Mouse (Mus musculus) midbrain, embryonic 16.5 days (tissue): Measurements from ENCODE around the gene Rrnad1. TPM values are rescaled to one million over a fixed set of nuclear protein-coding genes. Genes with fewer than 3 reads are reported as not detected.
"Not testable (repeated sequence)": the region's sequence is repeated elsewhere in the genome, so short reads cannot be mapped to it uniquely, and the experiment has no call there.

ENCODE experiments used
- ATAC-seq: fragments of 200-750 bp; cut with Nextera tagmentation; 2 replicates; pipeline ENCODE4 v1.8.0; 2017; ENCODE audit warnings: moderate TSS enrichment
- H3K27ac ChIP-seq: fragments of 300-500 bp; sonication (generic); 2 replicates; pipeline ENCODE4 v1.5.1; 2014; ENCODE audit warnings: mild to moderate bottlenecking, low read length, mixed read lengths
- H3K27me3 ChIP-seq: fragments of 300-500 bp; sonication (generic); 2 replicates; pipeline ENCODE4 v1.6.1; 2014; ENCODE audit warnings: low read depth, low read length, mixed read lengths; ENCODE audit not compliant: control insufficient read depth, insufficient read depth
- H3K36me3 ChIP-seq: fragments of 300-500 bp; sonication (generic); 2 replicates; pipeline ENCODE4 v1.6.1; 2014; ENCODE audit warnings: mild to moderate bottlenecking, low read length, moderate library complexity, mixed read lengths; ENCODE audit not compliant: control insufficient read depth, insufficient read depth
- H3K4me1 ChIP-seq: fragments of 300-500 bp; sonication (generic); 2 replicates; pipeline ENCODE4 v1.6.1; 2014; ENCODE audit warnings: mild to moderate bottlenecking, low read length, mixed read lengths; ENCODE audit not compliant: control insufficient read depth, insufficient read depth
- H3K4me2 ChIP-seq: fragments of 300-500 bp; sonication (generic); 2 replicates; pipeline ENCODE4 v1.6.1; 2014; ENCODE audit warnings: mild to moderate bottlenecking, low read length, mixed read lengths
- H3K4me3 ChIP-seq: fragments of 300-500 bp; sonication (generic); 2 replicates; pipeline ENCODE4 v1.5.1; 2014; ENCODE audit warnings: low read depth, mild to moderate bottlenecking, low read length, moderate library complexity, mixed read lengths
- H3K9ac ChIP-seq: fragments of 300-500 bp; sonication (generic); 2 replicates; pipeline ENCODE4 v1.6.1; 2014; ENCODE audit warnings: low read depth, low read length, mixed read lengths
- H3K9me3 ChIP-seq: fragments of 300-500 bp; sonication (generic); replicated peaks from 2 replicates; pipeline ENCODE4 v1.6.1; 2014; ENCODE audit warnings: mild to moderate bottlenecking, low read length, mixed read lengths; ENCODE audit not compliant: control insufficient read depth, poor library complexity, severe bottlenecking
- WGBS: fragments of 180-500 bp; shearing (Covaris S2); extraction: QIAGEN DNeasy Blood & Tissue Kit; methylation state at CpG from one replicate; pipeline ENCODE4 v1.1.7; 2014; 5-methylcytosine and 5-hydroxymethylcytosine counted together
- polyA plus RNA-seq: library from polyadenylated mRNA; unstranded; fragments of >200 nt; fragmentation: Nextera tagmentation; extraction: Ambion mirVana; gene quantifications from 2 replicates; pipeline ENCODE4 v1.2.1, GENCODE M21; 2015

Gene Rrnad1
- polyA plus RNA-seq, 1 experiment from 2014 or later = 23.2 TPM

DNA sequence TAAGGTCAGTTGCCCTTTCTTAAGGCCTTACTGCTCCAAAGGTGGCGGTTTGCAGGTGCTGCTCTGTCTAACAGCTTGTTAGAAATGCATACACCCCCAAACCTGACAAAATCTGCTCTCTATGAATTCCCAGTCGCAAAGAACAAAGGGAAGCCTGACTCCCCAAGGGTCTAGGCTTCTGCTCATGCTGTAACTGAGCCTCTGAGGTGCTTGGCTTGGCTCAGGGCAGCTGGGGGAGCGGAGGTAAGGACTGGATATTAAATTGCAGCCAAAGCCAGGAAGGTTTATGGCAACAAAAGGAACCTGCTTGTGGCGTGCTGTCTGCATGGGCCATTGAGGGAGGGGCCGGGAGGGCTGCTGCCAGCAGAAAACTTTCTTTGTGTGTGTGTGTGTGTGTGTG lies 26.7 kb downstream of the Rrnad1 start:
- peaks cover 13% of the 10 kb centered on the region for H3K4me1 ChIP-seq
- no peak for ATAC-seq
- 56% methylated on average over 5 of the region's 5 CpGs for WGBS
- no peak overlapping the region for H3K4me3 ChIP-seq
- no peak overlapping the region for H3K27ac ChIP-seq
- no peaks in the 10 kb centered on the region for H3K36me3 ChIP-seq
- no peak overlapping the region for H3K9ac ChIP-seq
- H3K9me3 ChIP-seq = no peaks in the 10 kb centered on the region
- no peak overlapping the region for H3K4me2 ChIP-seq
- H3K27me3 ChIP-seq = no peaks in the 10 kb centered on the region

- not testable (repeated sequence) for H3K4me2 ChIP-seq, H3K36me3 ChIP-seq, H3K9ac ChIP-seq, H3K27me3 ChIP-seq, H3K27ac ChIP-seq, H3K4me3 ChIP-seq, H3K4me1 ChIP-seq, H3K9me3 ChIP-seq, ATAC-seq
- WGBS = 92% methylated on average over 5 of the region's 6 CpGs
Measured at GRCm38 (mm10) chr3:87901959-87902358, 28.6 kb downstream of the Rrnad1 start.

DNA sequence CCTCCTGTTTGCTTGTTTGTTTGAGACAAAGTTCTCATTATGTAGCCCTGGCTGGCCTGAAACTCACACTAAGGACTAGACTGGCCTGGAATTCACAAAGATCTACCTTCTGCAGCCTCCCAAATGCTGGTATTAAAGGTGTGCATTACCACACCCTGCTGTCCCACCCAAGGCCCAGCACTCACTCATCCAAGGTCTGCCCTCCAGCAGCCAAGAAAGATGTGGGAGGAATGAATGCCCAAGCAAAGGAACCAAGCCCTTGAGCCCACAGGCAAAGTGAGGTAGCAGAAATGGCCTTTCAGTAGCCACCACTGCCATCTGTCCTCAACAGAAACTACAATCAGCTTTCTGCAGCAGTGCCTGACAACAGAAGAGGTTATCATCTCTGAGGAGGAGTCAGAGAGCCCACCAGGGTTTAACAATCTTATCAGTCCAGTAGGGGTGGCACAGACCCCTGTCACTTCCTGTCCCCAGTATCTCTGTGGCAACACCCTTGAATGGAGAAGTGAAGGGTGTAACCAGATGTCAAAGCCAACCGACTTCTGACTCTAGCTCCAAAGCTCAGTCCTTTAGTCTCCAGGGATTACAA lies 29.4 kb downstream of the Rrnad1 start:
- Histone ChIP-seq H3K36me3 (no peaks in the 10 kb centered on the region), H3K4me1 (no peaks in the 10 kb centered on the region), H3K27ac (no peak overlapping the region), H3K9ac (no peak overlapping the region), H3K27me3 (no peaks in the 10 kb centered on the region), H3K9me3 (no peaks in the 10 kb centered on the region), H3K4me2 (no peak overlapping the region), H3K4me3 (no peak overlapping the region)
- 59% methylated on average over 1 of the region's 1 CpGs for WGBS
- no peak for ATAC-seq

- WGBS = 87% methylated on average over 3 of the region's 3 CpGs
Measured at GRCm38 (mm10) chr3:87899776-87900175, 30.7 kb downstream of the Rrnad1 start.

GRCm38 (mm10) chr3:87899266-87899665 lies 31.3 kb downstream of the Rrnad1 start:
- Histone ChIP-seq H3K36me3 (no peaks in the 10 kb centered on the region), H3K4me1 (no peaks in the 10 kb centered on the region), H3K9me3 (no peaks in the 10 kb centered on the region), H3K27ac (no peak overlapping the region), H3K27me3 (no peaks in the 10 kb centered on the region), H3K9ac (no peak overlapping the region), H3K4me3 (no peak overlapping the region), H3K4me2 (no peak overlapping the region)
- ATAC-seq = no peak
- 74% methylated on average over 3 of the region's 3 CpGs for WGBS

More at GRCm38 (mm10) chr3:87899776-87900175, 30.7 kb downstream of the Rrnad1 start:
- Histone ChIP-seq H3K9me3 (no peaks in the 10 kb centered on the region), H3K4me3 (no peak overlapping the region), H3K9ac (no peak overlapping the region), H3K27me3 (no peaks in the 10 kb centered on the region), H3K4me1 (no peaks in the 10 kb centered on the region), H3K36me3 (no peaks in the 10 kb centered on the region), H3K27ac (no peak overlapping the region), H3K4me2 (no peak overlapping the region)
- no peak for ATAC-seq

GRCm38 (mm10) chr3:87893367-87893905 lies 37.1 kb downstream of the Rrnad1 start:
- Histone ChIP-seq H3K4me1 (no peaks in the 10 kb centered on the region), H3K9me3 (no peaks in the 10 kb centered on the region), H3K27ac (no peak overlapping the region), H3K9ac (no peak overlapping the region), H3K4me2 (no peak overlapping the region), H3K27me3 (no peaks in the 10 kb centered on the region), H3K36me3 (no peaks in the 10 kb centered on the region), H3K4me3 (no peak overlapping the region)
- 54% methylated on average over 3 of the region's 3 CpGs for WGBS
- ATAC-seq = no peak

DNA sequence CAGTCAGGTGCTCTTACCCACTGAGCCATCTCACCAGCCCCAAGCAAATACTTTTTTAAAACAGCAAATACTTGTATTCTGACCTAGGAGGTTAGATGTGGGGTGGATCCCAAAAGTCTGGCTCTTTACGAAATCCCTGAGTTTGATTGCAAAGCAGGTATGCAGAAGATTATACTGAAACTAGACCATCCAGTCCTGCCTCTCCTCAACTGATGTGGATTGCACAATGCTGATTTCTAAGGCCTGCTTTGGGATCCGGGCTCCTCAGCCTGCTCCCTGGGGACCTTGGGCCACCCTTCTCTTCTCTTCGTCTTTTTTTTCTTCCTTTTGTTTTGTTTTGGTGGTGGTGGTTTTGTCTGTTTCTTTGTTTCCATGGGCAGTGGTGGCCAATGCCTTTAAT lies 39.0 kb downstream of the Rrnad1 start:
- Histone ChIP-seq H3K9ac (no peak overlapping the region), H3K4me1 (no peaks in the 10 kb centered on the region), H3K27me3 (no peaks in the 10 kb centered on the region), H3K4me2 (no peak overlapping the region), H3K36me3 (no peaks in the 10 kb centered on the region), H3K9me3 (no peaks in the 10 kb centered on the region), H3K27ac (no peak overlapping the region), H3K4me3 (no peak overlapping the region)
- 43% methylated on average over 3 of the region's 3 CpGs for WGBS
- ATAC-seq = no peak

GRCm38 (mm10) chr3:87887400-87887799 lies 43.1 kb downstream of the Rrnad1 start:
- ATAC-seq, H3K36me3 ChIP-seq, H3K27ac ChIP-seq, H3K4me3 ChIP-seq, H3K4me2 ChIP-seq, H3K27me3 ChIP-seq, H3K9ac ChIP-seq, H3K9me3 ChIP-seq: not testable (repeated sequence)
- 79% methylated on average over 4 of the region's 4 CpGs for WGBS
- peaks cover 20% of the 10 kb centered on the region for H3K4me1 ChIP-seq

DNA sequence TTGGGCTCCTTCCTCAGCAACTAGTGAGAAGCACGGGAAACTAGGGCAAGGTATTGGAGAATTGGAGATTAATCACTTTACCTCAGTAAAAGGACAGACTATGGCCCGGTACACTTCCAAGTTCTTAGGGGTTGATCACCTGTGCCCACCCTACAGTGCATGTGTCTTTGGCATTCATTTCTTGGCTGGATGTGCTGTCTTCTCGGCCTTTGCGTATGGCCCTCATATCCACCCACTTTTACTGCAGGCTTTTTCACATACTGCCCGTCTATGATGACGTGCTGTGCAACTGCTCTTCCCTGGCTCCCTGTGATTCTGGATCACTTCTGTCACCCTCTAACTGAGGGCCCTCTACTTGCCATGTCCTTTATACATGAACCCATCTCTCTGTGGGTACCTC lies 44.1 kb downstream of the Rrnad1 start:
- 86% methylated on average over 6 of the region's 6 CpGs for WGBS
- Histone ChIP-seq H3K4me3 (no peak overlapping the region; the same call in 1 of the 2 replicates), H3K36me3 (no peaks in the 10 kb centered on the region), H3K27me3 (no peaks in the 10 kb centered on the region), H3K4me2 (peak overlapping the region; percentile 57), H3K27ac (no peak overlapping the region), H3K4me1 (peaks cover 22% of the 10 kb centered on the region), H3K9me3 (no peaks in the 10 kb centered on the region), H3K9ac (no peak overlapping the region)
- no peak for ATAC-seq
